Mouse (Mus musculus) kidney, postnatal 14 days (tissue): ENCODE measurements around the gene Hist1h3b.
"Not testable (repeated sequence)": the region's sequence is repeated elsewhere in the genome, so short reads cannot be mapped to it uniquely, and the experiment has no call there.

Experiments
- DNase-seq: peaks from one replicate; pipeline ENCODE4 v3.0.0; 2022; ENCODE audit warnings: mixed read lengths

The Hist1h3b gene

DNA sequence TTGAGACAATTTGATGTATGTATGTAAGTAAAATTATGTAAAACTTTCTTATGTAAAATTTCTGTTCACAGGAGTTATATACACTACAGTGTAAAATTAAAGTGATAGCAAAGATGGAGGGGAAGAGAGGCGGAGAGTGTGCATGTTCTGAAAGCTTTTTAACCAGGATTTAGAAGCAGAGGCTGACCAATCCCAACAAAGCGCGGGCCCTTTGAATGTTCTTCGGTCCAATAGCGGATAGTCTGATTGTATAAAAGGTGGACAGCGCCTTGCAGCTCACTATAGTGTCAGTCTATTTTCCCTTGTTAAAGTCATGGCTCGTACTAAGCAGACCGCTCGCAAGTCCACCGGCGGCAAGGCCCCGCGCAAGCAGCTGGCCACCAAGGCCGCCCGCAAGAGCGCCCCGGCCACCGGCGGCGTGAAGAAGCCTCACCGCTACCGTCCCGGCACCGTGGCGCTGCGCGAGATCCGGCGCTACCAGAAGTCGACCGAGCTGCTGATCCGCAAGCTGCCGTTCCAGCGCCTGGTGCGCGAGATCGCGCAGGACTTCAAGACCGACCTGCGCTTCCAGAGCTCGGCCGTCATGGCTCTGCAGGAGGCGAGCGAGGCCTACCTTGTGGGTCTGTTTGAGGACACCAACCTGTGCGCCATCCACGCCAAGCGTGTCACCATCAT is at the start of gene Hist1h3b:
Gene Hist1h3b, plus strand, starts transcription at position 201 of the 675 bp plus-strand sequence.
- peak; percentile 92 for DNase-seq

DNA sequence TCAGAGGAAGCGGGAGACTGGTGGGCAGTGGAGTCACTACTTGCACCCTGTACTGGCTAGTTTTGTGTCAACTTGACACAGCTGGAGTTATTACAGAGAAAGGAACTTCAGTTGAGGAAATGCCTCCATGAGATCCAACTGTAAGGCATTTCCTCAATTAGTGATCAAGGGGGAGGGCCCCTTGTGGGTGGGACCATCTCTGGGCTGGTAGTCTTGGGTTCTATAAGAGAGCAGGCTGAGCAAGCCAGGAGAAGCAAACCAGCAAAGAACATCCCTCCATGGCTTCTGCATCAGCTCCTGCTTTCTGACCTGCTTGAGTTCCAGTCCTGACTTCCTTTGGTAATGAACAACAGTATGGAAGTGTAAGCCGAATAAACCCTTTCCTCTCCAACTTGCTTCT is 49.3 kb upstream of the Hist1h3b start:
- not testable (repeated sequence) for DNase-seq

DNA sequence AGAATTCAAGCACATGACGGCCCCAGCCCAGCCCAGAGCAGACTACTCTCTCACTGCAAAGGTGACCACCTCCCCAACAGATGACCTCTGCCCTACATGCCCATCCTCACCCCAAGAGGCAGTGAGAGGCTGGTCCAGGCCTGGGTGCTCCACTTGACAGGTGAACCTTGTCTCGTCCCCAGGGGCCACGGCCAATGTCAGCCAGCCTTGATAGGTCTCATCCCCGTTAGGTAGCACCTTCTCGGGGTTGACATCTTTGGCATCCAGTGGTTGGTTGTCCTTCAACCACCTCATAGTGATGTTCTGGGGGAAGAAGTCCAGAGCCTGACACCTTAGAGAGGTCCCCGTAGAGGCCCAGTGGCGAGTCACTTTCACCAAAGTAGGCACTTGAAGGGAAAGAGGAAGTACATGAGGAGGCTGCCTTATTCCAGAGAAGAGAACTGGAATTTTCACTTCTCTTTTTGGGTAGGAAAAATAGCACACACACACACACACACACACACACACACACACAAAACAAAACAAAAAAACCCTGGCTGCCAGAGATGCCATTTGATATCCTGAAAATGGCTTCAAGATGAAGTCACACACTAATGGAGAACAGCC is 46.2 kb upstream of the Hist1h3b start:
- no peak for DNase-seq

DNA sequence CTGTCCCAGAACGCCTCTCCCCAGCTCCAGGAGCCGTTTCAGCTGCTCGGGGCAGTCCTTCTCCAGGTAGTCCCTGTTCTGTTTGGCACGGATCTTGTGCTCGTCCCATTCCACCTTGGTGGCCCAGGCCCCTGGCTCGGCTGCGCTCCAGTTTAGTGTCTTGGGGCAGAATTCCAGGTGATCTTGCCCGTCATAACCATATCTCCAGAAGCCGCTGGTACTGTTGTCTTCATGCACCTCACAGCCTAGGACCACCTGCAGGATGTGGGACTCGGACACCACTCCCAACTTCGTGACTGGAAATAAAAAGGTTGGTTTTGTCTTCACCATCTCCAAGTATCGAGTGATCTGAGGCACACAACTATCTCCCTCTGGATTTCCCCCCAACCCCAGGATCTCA is 45.3 kb upstream of the Hist1h3b start:
- no peak for DNase-seq

DNA sequence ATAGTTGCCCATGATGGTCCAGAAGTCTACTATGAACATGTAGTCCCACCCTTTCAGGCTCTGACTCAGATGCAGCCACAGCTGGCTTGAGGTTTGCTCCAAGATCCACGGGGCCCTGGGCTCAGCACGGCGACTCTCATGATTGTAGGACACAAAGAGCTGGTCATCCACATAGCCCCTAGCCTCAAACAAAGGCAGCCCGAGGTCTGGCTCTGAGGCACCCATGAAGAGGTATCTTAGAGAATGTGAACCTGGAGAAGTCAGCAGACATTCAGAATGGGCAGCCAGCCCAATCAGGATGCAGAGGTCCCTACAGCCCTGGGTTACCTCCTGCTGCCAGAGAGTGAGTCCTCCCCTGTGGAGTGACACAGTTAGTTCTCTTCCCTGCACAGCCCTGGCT is 44.0 kb upstream of the Hist1h3b start:
- no peak for DNase-seq

DNA sequence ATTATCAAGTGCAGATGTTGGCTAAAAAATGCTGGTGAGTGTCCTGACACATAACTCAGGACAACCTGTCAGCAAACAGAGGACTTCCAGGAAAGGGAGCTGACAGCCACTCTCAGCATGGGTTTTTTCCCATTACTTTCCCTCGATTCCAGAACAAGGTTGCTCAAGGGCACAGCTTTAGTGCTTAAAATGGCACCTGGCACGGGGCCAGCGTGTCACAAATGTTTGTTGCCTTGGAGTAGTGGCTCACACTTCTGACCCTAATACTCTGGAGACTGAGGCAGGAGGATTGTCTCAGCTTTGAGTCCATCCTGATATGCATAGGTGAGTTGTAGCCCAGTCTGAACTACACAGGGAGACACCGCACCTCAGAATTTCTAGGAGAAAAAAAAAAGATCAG is 43.4 kb upstream of the Hist1h3b start:
- no peak for DNase-seq

DNA sequence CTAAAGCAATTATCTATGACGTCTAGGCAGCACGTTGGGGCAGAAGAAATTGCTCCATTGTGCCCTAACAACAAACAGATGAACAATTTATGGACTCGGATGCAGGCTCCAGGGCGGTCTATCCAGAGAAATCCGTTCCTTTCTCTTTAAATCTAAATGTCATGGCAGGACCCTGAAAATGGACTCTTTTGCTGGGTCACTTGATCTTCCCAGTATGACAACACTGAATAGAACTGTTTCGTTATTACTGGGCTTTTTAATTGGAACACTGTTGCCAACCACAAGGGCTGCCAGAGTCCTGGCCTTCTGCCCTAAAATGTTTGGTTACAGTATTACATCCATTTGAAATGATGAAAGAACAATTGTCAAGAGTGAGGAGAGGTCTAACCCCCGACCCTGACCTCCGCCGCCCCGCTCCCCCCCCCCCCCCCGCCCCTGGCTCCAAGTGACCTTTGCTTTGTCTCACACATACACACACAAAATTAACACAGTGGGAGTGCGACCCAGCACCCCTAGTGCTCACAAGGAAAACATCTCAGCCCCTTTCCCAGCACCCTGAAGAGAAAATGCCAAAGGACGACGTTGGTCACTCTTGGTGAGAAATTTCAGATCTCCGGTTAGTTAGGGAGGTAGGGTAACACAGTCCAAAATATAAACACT is 42.2 kb upstream of the Hist1h3b start:
- no peak for DNase-seq

DNA sequence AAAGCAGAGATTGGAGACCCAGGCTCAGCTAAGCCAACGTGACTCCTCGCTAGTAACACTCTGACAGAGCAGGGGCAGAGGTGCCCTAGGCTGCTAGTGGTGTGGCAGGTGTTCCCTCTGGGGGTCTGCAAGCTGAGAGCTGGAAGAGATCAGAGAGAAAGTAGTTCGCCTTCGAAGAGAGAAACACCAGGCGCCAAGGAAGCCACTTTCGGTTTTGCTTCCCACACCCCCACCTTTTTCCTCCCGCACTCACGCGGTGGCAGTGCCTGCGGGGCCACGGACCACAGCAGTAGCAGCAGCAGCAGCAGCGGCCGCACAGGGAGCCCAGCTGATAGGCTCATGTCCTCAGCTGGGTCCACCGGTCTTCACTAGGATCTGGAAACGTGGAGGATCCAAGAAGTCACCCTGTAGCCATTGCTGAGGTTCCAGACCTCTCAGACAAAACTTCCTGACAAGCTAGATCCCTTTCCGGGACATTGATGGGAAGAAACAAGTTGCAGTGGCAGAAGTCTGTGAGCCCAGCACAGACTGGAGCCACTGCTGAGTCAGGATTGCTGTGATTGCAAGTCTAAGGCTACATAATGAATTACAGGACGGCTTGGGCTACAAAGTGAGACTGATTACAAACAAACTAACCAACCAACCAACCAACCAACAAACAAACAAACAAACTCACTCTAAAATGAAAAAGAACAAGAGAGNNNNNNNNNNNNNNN is 41.5 kb upstream of the Hist1h3b start, which contains the start of gene Hfe:
Gene Hfe, minus strand, starts transcription at position 481 of the 716 bp plus-strand sequence.
- peak; percentile 63 for DNase-seq

DNA sequence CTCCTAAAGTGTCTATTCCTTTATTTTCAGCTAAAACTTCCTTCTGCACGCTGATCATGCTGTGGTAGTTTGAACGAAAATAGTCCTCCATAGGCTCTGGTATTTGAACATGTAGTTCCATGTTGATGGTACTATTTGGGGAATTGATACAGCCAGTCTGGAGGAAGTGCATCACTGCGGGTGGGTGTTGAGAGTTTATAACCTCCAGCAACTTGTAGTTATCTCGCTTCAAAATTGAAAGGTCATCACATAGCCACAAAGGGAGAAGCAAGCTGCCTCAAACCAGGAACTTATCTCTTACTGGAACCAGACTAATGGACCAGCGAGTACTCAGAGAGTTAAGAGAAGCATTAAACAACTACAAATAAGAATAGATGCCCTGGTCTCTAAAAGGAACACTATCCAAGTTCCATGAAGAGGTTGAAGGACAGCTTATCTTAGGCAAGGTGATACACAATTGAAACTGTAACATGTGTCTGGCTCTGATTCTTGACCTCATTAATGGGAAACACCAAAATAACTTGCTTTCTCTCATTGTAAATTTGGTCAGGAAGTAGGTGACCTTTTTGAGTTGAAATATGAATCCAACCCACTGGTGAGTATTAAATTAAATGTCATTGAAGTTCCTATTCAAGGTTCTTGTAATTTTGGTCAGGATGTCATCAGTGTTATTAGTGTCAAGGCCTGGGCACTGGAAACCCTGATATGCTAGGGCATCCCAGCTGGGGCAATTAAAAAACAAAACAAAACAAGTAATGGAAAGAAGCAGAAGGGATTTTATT is 35.6 kb upstream of the Hist1h3b start:
- no peak for DNase-seq

DNA sequence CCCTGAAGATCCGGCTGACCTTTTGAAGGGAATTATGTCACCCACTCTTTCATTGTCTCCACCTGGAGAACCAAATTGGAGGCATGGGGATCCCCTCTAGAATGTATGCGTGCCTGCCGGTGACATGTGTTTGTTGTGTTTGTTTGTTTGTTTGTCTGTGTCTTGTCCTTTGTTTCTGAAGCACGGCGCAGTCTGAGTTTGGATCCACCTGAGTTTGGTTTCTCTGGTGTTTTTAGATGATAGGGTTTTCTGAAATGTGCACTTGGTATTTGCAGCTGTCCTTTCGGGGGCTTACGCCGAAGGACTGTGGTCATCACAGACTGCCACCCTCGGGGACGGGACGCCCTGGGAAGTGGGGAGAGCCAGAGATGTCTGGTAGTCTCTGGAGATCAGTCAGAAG is 34.9 kb upstream of the Hist1h3b start:
- no peak for DNase-seq

DNA sequence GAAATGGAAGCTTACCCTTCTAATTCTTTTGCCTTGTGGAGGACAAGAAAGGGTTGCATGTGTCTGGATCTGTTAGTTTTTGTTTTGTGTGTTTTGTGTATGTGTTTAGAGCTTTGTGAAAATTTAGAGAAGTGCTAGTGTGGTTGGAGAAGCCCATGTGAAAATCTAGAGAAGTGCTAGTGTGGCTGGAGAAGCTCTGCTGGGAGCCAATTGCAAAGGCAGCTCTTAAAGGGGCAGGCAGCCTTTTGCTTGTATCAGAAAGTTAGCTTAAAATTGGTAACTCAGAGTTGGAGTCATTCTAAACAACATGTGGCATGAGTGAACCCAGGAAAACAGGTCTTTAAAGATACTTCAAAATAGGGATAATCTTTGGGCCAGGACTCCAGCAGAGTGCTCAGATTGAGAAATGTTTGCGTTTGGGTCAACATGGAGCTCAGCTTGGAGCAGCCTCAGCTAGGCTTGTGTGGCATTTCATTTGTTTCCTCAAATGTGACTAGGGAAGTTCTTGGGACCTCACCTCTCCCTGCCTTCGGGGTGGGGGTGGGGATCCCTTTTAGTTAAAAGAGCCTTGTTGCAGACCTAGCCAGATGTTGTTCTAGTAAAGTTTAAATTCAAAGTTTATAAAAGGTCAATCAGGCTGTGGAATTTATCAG is 34.3 kb upstream of the Hist1h3b start:
- not testable (repeated sequence) for DNase-seq

DNA sequence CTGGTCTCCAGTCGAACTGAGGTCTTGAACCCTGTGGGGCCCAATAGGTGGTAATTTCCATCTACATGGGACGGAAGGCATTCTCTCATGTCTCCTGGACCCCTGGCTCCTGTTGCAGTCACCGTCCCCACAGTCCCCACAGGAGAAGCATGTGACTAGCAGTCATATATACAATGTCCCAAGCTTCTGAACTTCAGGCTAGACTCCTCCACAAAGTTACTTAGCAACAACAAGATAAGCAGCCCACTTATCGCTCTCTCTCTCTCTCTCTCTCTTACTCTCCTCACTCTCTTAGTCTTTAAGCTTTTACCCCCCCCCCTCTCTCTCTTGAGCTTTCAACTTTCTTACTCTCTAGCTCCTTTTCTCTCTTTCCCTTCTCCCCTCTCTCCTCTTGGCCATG is 27.8 kb upstream of the Hist1h3b start:
- no peak for DNase-seq

DNA sequence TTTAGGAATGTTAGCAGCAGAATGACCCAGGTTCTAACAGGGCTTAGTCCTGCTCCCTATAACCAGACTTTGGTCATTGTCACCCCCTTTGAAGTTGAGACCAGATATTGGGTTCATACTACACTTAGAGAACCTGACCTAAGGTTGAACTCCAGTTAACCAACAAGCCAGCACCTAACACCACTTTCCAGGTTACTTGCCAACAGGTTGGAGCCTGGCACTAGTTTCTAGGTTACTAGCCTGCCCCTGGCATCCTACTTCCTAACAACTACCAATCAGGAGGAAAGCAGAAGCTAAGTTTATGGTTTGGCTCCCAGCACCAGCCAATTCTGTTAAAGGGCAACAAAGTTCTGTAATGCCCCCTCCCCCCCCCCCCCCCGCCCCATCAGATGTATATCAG is 26.9 kb upstream of the Hist1h3b start:
- no peak for DNase-seq

DNA sequence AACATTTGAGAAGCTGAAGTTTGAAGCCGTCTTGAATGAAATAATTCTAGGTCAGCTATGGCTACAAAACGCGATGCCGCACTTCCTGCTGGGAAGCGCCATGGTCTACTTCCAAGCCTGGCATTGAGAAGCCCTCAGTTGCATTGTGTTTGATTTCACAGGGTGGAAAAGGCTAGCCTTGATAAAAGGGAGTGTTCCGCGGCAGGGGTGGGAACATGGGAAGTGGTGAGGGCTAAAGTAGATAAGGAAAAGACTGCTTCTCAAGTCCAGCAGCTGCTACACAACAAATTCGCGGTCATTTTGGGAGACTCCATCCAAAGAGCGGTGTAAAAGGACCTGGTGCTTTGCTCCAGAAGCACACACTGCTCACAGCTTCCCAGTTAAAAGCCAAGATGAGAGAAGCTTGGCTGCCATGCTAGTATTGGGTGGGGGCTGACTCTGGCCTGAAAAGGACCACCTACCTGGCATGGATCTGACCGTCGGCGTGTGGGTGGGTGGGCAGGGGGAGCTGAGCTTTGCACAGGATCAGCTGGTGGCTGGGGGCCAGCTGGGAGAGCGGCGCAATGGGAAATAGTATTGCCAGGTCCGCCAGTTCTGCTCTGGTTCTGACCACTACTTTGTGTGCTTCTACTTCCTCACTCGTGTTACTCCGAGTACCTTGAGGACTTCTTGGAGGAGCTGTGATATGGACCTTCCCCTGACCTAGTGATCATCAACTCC is 23.4 kb upstream of the Hist1h3b start:
- DNase-seq, result no peak

DNA sequence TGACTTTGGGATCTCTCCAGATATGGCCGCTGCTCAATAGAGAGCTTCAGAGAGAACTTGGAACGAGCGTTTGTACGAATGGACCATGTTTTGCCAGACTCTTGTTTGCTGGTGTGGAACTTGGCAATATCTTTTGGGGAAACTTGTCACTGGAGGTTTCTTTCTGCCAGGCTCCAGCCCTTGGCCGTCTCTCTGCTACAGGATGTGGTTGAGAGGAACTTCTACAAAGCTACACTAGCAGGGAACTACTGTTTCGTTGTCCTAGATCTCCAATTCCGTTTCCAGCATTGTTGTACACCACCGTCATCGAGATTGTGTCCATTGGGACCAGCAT is 22.9 kb upstream of the Hist1h3b start:
- no peak for DNase-seq

DNA sequence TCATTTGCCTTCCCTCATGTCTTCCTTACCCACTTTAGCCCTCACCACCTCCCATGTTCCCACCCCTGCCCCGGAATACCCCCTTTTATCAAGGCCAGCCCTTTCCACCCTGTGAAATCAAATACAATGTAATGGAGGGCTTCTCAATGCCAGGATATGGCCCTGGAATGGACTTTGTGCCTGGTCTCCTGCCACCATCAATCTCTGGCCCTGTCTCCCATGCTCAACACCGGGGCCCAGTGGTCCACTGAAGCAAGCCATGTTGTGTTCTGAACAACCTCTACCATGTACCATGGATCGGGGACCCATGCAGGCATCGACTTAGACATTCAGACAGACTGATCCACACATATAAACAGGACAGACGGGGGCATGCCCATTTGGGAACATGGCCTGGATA is 22.4 kb upstream of the Hist1h3b start:
- no peak for DNase-seq

DNA sequence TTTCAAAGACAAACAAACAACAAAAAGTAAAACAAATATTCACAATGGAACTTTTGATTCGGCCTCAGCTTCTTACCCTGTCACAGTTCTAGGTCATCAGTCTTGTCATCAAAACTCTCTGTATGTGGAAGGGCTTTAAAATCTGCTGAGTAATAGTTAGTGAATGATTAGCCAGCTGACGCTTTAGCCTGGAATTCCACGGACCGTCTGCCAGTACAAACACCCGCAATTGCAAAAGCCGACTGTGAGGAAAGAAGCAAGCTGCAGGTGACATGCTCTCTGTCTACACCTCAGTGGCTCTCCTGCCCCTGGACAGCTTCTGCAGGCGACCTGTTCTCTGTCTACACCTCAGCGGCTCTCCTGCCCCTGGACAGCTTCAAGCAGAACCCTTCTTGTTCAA is 21.6 kb upstream of the Hist1h3b start:
- DNase-seq, result peak; percentile 81

DNA sequence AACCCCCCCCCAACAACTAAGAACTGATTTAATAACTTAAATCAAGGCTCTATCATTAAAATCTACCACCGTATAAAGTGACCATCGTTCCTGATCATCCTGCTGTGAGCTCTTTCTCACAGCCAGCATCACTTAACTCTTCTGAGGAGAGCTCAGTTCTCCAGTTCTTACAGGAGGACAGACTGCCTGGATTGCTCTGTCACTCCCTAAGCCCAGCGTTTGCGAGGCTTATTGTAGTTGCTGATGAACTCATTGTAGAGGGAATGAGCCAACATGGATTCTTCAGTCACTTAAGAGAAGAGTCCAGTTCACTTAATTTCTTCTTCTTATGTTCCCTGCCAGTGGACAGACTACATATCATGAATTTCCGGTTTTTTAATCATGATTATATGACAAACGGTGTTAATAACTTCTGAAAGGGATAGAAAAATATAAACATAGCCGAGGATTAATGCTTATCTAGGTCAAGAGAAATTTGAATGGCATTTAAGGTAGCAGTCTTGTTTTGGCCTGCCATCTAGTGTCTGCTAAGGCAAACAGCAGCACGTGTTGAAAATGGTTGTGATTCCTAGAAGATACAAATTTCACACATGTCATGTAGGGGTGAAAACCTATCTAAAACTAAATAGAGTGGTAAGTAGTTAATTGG is 19.8 kb upstream of the Hist1h3b start:
- peak; percentile 53 for DNase-seq

DNA sequence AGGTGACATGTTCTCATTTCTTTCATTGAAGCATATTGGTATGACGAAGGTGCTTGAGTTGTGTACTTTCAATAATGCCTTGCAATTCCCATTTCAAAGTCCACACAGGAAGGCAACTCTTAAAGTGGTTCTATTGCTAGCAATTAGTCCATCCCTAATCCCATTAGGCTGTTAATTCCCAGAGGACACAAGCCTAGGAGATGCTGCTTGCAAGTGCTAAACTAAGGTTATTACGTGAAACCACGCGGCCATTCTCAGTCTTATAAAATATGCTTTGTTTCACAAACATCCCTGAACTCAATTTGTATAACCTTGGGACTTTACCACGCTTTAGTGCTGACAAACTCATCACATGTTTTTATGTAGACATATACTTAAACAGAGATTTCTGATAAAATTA is 15.0 kb upstream of the Hist1h3b start:
- no peak for DNase-seq

DNA sequence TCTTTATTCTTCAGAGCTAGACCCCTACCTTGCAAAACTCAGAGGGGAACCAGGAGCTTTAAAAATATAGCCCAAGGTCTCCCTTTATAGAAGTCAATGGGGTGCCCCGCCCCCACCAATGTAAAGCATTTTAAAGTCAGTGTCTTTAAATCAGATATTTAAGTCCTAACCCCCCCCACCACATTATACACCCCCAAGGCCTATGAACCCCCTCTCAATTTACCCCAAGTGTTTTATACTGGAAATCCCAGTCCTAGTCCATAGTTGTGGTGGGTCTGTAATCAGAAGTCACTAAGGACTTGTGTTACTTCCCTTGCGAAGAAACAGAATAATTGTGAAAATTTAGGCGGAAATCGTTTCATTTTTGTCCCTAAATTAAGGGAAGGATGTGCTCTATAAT is 14.0 kb upstream of the Hist1h3b start:
- no peak for DNase-seq

DNA sequence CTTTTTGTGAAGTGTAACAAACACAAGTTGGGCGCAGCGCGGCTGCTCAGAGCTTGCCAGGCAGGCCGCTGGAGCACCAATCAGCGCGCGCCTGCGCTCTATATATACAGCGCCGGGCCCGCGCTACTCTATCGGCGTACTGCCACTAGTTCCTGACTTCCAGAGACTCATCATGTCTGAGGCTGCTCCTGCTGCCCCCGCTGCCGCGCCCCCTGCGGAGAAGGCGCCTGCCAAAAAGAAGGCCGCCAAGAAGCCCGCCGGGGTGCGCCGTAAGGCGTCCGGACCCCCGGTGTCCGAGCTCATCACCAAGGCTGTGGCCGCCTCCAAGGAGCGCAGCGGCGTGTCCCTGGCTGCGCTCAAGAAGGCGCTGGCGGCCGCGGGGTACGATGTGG is 13.4 kb upstream of the Hist1h3b start, which contains the start of gene Hist1h1c:
Gene Hist1h1c, plus strand, starts transcription at position 132 of the 392 bp plus-strand sequence.
- DNase-seq, result peak; percentile 93
